Mouse (Mus musculus) heart, embryonic 12.5 days (tissue): ENCODE data around the gene Tpcn1. TPM values are rescaled to one million over a fixed set of nuclear protein-coding genes. Genes with fewer than 3 reads are reported as not detected.
A peak's percentile ranks its signal among the peaks of the same experiment; 100 is the strongest.

Source experiments
- ATAC-seq: fragments of 200-750 bp; cut with Nextera tagmentation; 2 replicates; pipeline ENCODE4 v1.8.0; 2017; ENCODE audit warnings: moderate TSS enrichment, moderate library complexity; ENCODE audit not compliant: insufficient number of reproducible peaks, low FRiP score
- H3K27ac ChIP-seq: fragments of 300-500 bp; sonication (generic); 2 replicates; pipeline ENCODE4 v1.5.1; 2016; ENCODE audit warnings: mild to moderate bottlenecking, moderate library complexity; ENCODE audit not compliant: poor library complexity, severe bottlenecking
- H3K27me3 ChIP-seq: fragments of 300-500 bp; sonication (generic); replicated peaks from 2 replicates; pipeline ENCODE4 v1.6.1; 2016; ENCODE audit warnings: mild to moderate bottlenecking, moderate library complexity
- H3K36me3 ChIP-seq: fragments of 300-500 bp; sonication (generic); 2 replicates; pipeline ENCODE4 v1.6.1; 2016; ENCODE audit warnings: mild to moderate bottlenecking, moderate library complexity
- H3K4me1 ChIP-seq: fragments of 300-500 bp; sonication (generic); replicated peaks from 2 replicates; pipeline ENCODE4 v1.6.1; 2016; ENCODE audit warnings: mild to moderate bottlenecking
- H3K4me2 ChIP-seq: fragments of 300-500 bp; sonication (generic); 2 replicates; pipeline ENCODE4 v1.6.1; 2016; ENCODE audit warnings: mild to moderate bottlenecking, moderate library complexity
- H3K4me3 ChIP-seq: fragments of 300-500 bp; sonication (generic); 2 replicates; pipeline ENCODE4 v1.5.1; 2016; ENCODE audit warnings: mild to moderate bottlenecking
- H3K9ac ChIP-seq: fragments of 300-500 bp; sonication (generic); 2 replicates; pipeline ENCODE4 v1.6.1; 2016; ENCODE audit warnings: mild to moderate bottlenecking, moderate library complexity
- H3K9me3 ChIP-seq: fragments of 300-500 bp; sonication (generic); replicated peaks from 2 replicates; pipeline ENCODE4 v1.6.1; 2016; ENCODE audit warnings: mild to moderate bottlenecking, moderate library complexity
- WGBS: fragments of 180-500 bp; shearing (Covaris S2); methylation state at CpG from one replicate; pipeline ENCODE4 v1.1.7; 2016; 5-methylcytosine and 5-hydroxymethylcytosine counted together
- polyA plus RNA-seq: library from polyadenylated mRNA; unstranded; fragments of >200 nt; fragmentation: Nextera tagmentation; extraction: Ambion mirVana; gene quantifications from 2 replicates; pipeline ENCODE4 v1.2.1, GENCODE M21; 2016

The Tpcn1 gene
- polyA plus RNA-seq, 1 experiment from 2014 or later, result 17.1 TPM

DNA sequence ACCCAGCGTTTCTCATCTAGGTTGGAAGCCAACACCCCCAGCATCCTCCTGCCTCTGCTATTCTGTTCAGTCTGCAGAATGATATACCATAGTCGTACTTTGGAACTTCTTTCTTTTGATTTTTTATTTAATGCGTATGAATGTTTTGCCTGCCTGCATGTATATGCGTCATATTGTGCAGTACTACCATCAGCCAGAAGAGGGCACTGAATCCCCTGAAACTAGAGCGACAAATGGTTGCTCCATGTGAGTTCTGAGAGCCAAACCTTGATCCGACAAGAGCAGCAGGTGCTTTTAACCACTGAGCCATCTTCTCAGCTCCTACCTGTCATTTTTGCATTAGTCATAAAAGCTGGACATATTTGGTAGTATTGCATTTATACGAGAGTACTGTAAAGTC is 3.7 kb upstream of the Tpcn1 start:
- Histone ChIP-seq H3K4me2 (no peak overlapping the region), H3K4me3 (no peak overlapping the region), H3K27ac (no peak overlapping the region), H3K9me3 (no peaks in the 10 kb centered on the region), H3K4me1 (peaks cover 14% of the 10 kb centered on the region), H3K36me3 (no peaks in the 10 kb centered on the region), H3K9ac (no peak overlapping the region), H3K27me3 (peaks cover 21% of the 10 kb centered on the region)
- 62% methylated on average over 7 of the region's 7 CpGs for WGBS
- ATAC-seq, result no peak

DNA sequence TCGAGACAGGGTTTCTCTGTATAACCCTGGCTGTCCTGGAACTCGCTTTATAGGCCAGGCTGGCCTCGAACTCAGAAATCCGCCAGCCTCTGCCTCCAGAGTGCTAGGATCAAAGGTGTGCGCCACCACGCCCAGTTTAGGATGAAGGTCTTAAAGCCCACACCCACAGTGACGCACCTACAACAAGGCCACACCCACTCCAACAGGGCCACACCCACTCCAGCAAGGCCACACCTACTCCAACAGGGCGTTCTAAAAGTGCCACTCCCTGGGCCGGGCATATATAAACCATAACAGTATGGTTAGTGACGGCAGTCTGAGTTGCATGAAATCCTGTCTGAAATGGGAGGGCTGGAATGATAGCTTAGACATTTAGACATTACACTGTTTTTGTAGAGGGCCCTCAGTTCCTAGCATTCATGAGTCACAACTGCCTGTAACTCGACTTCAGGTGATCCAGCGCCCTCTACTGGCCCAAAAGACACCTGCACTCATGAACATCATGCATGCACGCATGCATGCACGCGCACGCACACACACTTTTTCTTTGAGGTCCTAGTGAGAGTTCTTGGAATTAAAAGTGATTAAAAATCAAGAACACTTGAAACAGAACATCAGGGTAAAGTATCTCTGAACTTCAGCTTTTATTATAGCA is 2.0 kb upstream of the Tpcn1 start:
- Histone ChIP-seq H3K9ac (no peak overlapping the region), H3K9me3 (no peaks in the 10 kb centered on the region), H3K4me2 (no peak overlapping the region), H3K36me3 (no peaks in the 10 kb centered on the region), H3K4me3 (no peak overlapping the region), H3K4me1 (peaks cover 27% of the 10 kb centered on the region), H3K27ac (no peak overlapping the region), H3K27me3 (0 out of 2 replicates have a peak, but pooled peaks cover 6% of the 10 kb centered on the region)
- ATAC-seq, result no peak
- whole genome bisulfite sequencing, result 67% methylated on average over 16 of the region's 16 CpGs

GRCm38 (mm10) chr5:120587940-120588568 is 419 bp downstream of the Tpcn1 start:
- 2% methylated on average over 28 of the region's 29 CpGs for WGBS
- H3K4me3 ChIP-seq, result peak overlapping the region; percentile 93
- no peaks in the 10 kb centered on the region for H3K27me3 ChIP-seq
- peaks cover 19% of the 10 kb centered on the region for H3K36me3 ChIP-seq
- H3K9ac ChIP-seq, result peak overlapping the region; percentile 93
- peak overlapping the region; percentile 82 for H3K27ac ChIP-seq
- H3K9me3 ChIP-seq, result no peaks in the 10 kb centered on the region
- peaks cover 27% of the 10 kb centered on the region for H3K4me1 ChIP-seq
- H3K4me2 ChIP-seq, result peak overlapping the region; percentile 92
- peak; percentile 3; the same call in 1 of the 2 replicates for ATAC-seq

- 17% methylated on average over 9 of the region's 9 CpGs for WGBS
- H3K27ac ChIP-seq, result peak overlapping the region; percentile 82
Observed at GRCm38 (mm10) chr5:120587616-120587926, 902 bp downstream of the Tpcn1 start.

DNA sequence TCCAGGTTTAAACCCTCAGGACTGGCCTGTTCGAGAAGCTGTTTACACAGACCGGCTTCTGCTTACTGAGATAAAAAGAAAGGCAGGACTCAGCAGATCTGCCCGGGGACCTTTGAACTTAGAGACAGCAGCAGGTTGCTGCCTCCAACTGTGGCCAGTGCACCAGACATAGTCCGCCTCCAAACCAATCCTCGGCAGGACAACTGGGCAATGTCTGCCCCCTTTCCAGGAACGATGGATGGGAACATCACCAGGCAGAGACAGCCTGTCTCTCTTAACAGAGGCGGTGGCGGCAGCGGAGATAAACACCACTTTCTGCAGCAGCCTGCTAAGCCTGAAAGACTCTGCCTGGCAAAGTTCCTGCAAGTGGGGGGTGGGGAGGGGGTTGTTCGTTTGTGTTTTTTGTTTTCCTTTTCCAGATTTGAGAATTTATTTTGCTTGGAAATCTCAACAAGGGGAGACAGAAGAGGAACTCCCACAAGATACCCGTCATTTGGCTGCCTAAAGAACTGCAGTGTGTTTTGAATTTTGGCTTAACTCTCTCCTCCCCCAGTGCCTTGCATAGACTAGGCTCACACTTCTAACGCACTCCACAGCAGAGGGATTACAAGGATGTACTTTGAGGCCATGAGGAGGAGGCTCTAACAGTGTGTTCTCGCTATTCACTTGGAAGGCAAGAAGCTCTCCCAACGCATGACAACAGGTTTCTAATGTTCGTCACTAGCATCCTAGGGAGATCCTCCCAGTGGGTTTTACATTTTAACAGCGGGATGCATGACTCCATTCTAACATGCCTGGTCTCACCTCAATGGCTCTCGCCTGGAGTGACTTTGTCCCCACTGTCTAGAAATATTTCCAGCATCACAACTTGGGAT is 1.5 kb downstream of the Tpcn1 start:
- H3K27me3 ChIP-seq, result no peaks in the 10 kb centered on the region
- peak overlapping the region; percentile 92 for H3K4me2 ChIP-seq
- peaks cover 33% of the 10 kb centered on the region for H3K4me1 ChIP-seq
- peak overlapping the region; percentile 44 for H3K9ac ChIP-seq
- H3K36me3 ChIP-seq, result peaks cover 25% of the 10 kb centered on the region
- H3K4me3 ChIP-seq, result peak overlapping the region; percentile 93
- ATAC-seq, result peak; percentile 33
- no peaks in the 10 kb centered on the region for H3K9me3 ChIP-seq
- 6% methylated on average over 17 of the region's 17 CpGs for WGBS
- H3K27ac ChIP-seq, result peak overlapping the region; percentile 82

More at GRCm38 (mm10) chr5:120587616-120587926, 902 bp downstream of the Tpcn1 start:
- Histone ChIP-seq H3K9me3 (no peaks in the 10 kb centered on the region), H3K27me3 (no peaks in the 10 kb centered on the region), H3K4me3 (peak overlapping the region; percentile 93), H3K36me3 (peaks cover 22% of the 10 kb centered on the region), H3K4me1 (peaks cover 27% of the 10 kb centered on the region), H3K4me2 (peak overlapping the region; percentile 92), H3K9ac (peak overlapping the region; percentile 93)
- 0 out of 2 replicates have a peak, but pooled peaks have one; percentile 12 for ATAC-seq

DNA sequence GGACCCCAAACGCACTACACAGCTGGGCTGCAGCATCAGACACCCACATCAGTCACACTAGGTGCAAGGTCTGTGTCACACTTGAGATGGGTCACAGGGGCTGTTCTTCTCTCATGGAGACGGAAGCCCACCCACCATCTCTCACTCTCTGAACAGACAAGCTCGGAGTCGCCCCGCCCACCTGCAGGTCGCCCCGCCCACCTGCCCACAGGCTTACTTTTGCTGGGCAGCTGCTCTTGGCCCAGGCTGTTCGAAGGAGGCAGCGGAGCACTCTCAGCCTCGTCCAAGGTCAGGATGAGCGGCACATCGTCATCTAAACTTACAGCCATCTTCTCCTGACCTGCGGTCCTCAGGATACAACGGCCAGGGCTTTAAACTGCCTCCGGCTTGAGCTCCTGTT is 3.5 kb downstream of the Tpcn1 start:
- WGBS, result 53% methylated on average over 15 of the region's 15 CpGs
- Histone ChIP-seq H3K9me3 (no peaks in the 10 kb centered on the region), H3K27ac (no peak overlapping the region), H3K9ac (no peak overlapping the region), H3K36me3 (peaks cover 43% of the 10 kb centered on the region), H3K27me3 (no peaks in the 10 kb centered on the region), H3K4me2 (no peak overlapping the region), H3K4me1 (peaks cover 37% of the 10 kb centered on the region), H3K4me3 (no peak overlapping the region)
- no peak for ATAC-seq

DNA sequence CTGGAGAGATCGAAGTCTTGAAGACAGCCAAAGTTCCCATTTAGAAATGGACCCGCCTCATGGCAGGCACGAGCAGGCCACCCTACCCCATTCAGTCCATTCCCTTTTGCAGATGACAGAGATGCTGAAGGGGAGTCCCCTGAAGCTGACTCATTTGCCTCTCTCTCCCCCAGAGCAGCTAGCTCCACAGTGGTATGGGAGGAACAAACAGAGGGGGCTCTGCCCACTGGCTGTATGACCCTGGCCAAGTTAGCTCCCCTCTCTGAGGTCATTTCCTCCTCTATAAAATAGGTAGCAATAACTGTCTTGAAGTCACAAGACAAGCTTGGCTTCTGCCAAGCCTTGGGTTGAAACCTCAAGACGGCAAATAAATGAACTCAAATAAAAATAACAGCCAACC is 5.0 kb downstream of the Tpcn1 start:
- Histone ChIP-seq H3K27me3 (no peaks in the 10 kb centered on the region), H3K36me3 (peaks cover 48% of the 10 kb centered on the region), H3K9me3 (no peaks in the 10 kb centered on the region), H3K9ac (no peak overlapping the region), H3K27ac (no peak overlapping the region), H3K4me3 (no peak overlapping the region), H3K4me1 (peaks cover 48% of the 10 kb centered on the region), H3K4me2 (no peak overlapping the region)
- no peak for ATAC-seq
- WGBS, result 91% methylated on average over 4 of the region's 4 CpGs

DNA sequence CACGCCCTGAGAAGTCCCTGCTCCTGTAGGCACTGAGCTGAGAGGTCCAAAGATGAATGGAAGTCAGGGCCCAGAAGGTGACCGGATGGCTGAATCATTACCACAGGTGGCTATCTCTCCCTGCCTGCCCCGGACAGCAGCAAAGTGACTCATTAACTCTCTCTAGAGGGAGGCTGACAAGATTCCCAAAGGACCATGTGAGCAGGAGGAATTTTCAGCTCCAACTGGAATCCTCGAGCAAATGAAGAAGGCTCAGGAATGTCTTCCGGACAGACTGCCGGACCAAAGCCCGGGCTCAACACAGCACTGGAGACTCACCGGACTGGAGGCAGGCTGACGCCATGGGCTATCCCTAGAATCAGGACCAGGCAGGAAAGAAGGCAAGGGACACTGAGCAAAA is 6.5 kb downstream of the Tpcn1 start:
- no peak overlapping the region for H3K4me2 ChIP-seq
- H3K27ac ChIP-seq, result no peak overlapping the region
- H3K4me3 ChIP-seq, result no peak overlapping the region
- WGBS, result 65% methylated on average over 9 of the region's 9 CpGs
- H3K27me3 ChIP-seq, result no peaks in the 10 kb centered on the region
- no peaks in the 10 kb centered on the region for H3K9me3 ChIP-seq
- peaks cover 48% of the 10 kb centered on the region for H3K36me3 ChIP-seq
- peaks cover 45% of the 10 kb centered on the region for H3K4me1 ChIP-seq
- no peak overlapping the region for H3K9ac ChIP-seq
- ATAC-seq, result no peak

DNA sequence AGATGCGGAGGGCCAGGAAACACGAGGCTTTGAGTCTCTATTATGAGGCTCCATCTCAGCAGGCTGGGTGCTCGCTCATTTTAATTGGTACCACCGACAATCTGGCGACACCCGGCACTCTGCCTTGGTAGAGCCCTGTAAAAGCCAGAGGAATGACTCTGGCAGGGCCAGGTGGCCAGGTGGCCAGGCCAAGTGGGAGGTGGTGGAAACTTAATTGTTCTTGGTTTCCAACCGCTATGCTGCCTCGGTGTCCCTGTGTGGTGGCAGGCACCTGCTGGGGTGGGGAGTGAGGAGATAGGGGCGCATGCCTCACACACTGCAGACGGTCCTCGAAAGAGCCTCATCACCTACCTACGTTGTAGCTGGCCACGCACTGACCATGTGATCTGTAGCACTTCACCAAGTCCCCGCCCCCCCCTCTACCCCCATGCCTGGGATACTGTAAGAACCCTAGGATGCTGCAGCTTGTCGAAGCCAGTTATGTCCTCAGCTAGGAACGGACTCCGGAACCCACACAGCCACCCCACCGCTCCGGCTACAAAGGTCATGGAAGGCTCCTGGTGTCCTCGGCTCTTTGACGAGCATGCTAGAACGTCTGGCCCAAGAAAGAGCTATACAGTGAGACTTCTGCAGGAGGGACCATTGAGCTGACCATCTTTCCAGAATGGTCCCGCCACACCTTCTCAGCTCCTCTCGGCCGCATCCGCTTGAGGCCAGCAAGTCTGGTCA is 8.4 kb downstream of the Tpcn1 start:
- H3K9ac ChIP-seq, result no peak overlapping the region
- 88% methylated on average over 26 of the region's 26 CpGs for WGBS

GRCm38 (mm10) chr5:120579211-120579897 is 9.1 kb downstream of the Tpcn1 start:
- Histone ChIP-seq H3K4me3 (no peak overlapping the region), H3K36me3 (peaks cover 41% of the 10 kb centered on the region), H3K9ac (no peak overlapping the region; the same call in 1 of the 2 replicates), H3K27me3 (no peaks in the 10 kb centered on the region), H3K27ac (peak overlapping the region; percentile 75), H3K4me2 (no peak overlapping the region), H3K9me3 (no peaks in the 10 kb centered on the region), H3K4me1 (peaks cover 49% of the 10 kb centered on the region)
- ATAC-seq, result no peak
- WGBS, result 71% methylated on average over 26 of the region's 26 CpGs

More for the DNA sequence above, 8.4 kb downstream of the Tpcn1 start:
- Histone ChIP-seq H3K27ac (0 out of 2 replicates have a peak overlapping the region, but pooled peaks have one; percentile 75), H3K27me3 (no peaks in the 10 kb centered on the region), H3K36me3 (peaks cover 47% of the 10 kb centered on the region), H3K9me3 (no peaks in the 10 kb centered on the region), H3K4me2 (no peak overlapping the region), H3K4me1 (peaks cover 42% of the 10 kb centered on the region), H3K4me3 (no peak overlapping the region)
- no peak for ATAC-seq
